Mouse (Mus musculus): ENCODE measurements around the gene Ptgs1. TPM values are rescaled to one million over a fixed set of nuclear protein-coding genes. Genes with fewer than 3 reads are reported as not detected.

The Ptgs1 gene
- polyA plus RNA-seq, 1 experiment: 88.0 TPM

- peaks cover 3% of the 10 kb centered on the region for H3K4me1 ChIP-seq (ENCODE audit: control insufficient read depth, insufficient read depth, low read length)
- H3K27ac ChIP-seq (ENCODE audit: control insufficient read depth, insufficient read depth, low read depth, low read length, poor library complexity): peak overlapping the region; percentile 74; the same call in 1 of the 2 replicates
- TF ChIP-seq POLR2A (IDR thresholded peaks at IDR 0.05; ENCODE audit: borderline replicate concordance, control insufficient read depth, low read depth, low read length): no peak
- no peak for TF ChIP-seq CTCF (IDR thresholded peaks at IDR 0.05; ENCODE audit: control insufficient read depth, insufficient read depth, low read length)
- 0% methylated on average over 10 of the region's 10 CpGs for WGBS
- H3K4me3 ChIP-seq (replicated peaks; ENCODE audit: control insufficient read depth, low read depth, low read length): peak overlapping the region; percentile 69
Observed at GRCm38 (mm10) chr2:36230967-36231366, 741 bp downstream of the Ptgs1 start.

- WGBS: 35% methylated on average over 7 of the region's 7 CpGs
- H3K4me1 ChIP-seq (ENCODE audit: control insufficient read depth, insufficient read depth, low read length): peaks cover 3% of the 10 kb centered on the region
- TF ChIP-seq POLR2A (IDR thresholded peaks at IDR 0.05; ENCODE audit: borderline replicate concordance, control insufficient read depth, low read depth, low read length) (no peak), CTCF (IDR thresholded peaks at IDR 0.05; ENCODE audit: control insufficient read depth, insufficient read depth, low read length) (no peak)
- no peak overlapping the region; the same call in 1 of the 2 replicates for H3K27ac ChIP-seq (ENCODE audit: control insufficient read depth, insufficient read depth, low read depth, low read length, poor library complexity)
- no peak overlapping the region for H3K4me3 ChIP-seq (replicated peaks; ENCODE audit: control insufficient read depth, low read depth, low read length)
Observed at GRCm38 (mm10) chr2:36234526-36235368, 4.5 kb downstream of the Ptgs1 start.

- Histone ChIP-seq H3K4me3 (replicated peaks; ENCODE audit: control insufficient read depth, low read depth, low read length) (no peak overlapping the region), H3K4me1 (ENCODE audit: control insufficient read depth, insufficient read depth, low read length) (no peaks in the 10 kb centered on the region; the same call in 1 of the 2 replicates), H3K27ac (ENCODE audit: control insufficient read depth, insufficient read depth, low read depth, low read length, poor library complexity) (no peak overlapping the region)
- TF ChIP-seq CTCF (IDR thresholded peaks at IDR 0.05; ENCODE audit: control insufficient read depth, insufficient read depth, low read length): no peak
- TF ChIP-seq POLR2A (IDR thresholded peaks at IDR 0.05; ENCODE audit: borderline replicate concordance, control insufficient read depth, low read depth, low read length): no peak
- 41% methylated on average over 4 of the region's 4 CpGs for WGBS
Observed at GRCm38 (mm10) chr2:36235917-36236316, 5.7 kb downstream of the Ptgs1 start.

GRCm38 (mm10) chr2:36236889-36237288, 6.7 kb downstream of the Ptgs1 start:
- Histone ChIP-seq H3K27ac (ENCODE audit: control insufficient read depth, insufficient read depth, low read depth, low read length, poor library complexity) (no peak overlapping the region), H3K4me1 (ENCODE audit: control insufficient read depth, insufficient read depth, low read length) (no peaks in the 10 kb centered on the region; the same call in 1 of the 2 replicates), H3K4me3 (replicated peaks; ENCODE audit: control insufficient read depth, low read depth, low read length) (no peak overlapping the region)
- WGBS: 73% methylated on average over 5 of the region's 5 CpGs
- TF ChIP-seq CTCF (IDR thresholded peaks at IDR 0.05; ENCODE audit: control insufficient read depth, insufficient read depth, low read length) (no peak), POLR2A (IDR thresholded peaks at IDR 0.05; ENCODE audit: borderline replicate concordance, control insufficient read depth, low read depth, low read length) (no peak)

- H3K4me3 ChIP-seq (replicated peaks; ENCODE audit: control insufficient read depth, low read depth, low read length): no peak overlapping the region
- no peak overlapping the region for H3K27ac ChIP-seq (ENCODE audit: control insufficient read depth, insufficient read depth, low read depth, low read length, poor library complexity)
- no peak for TF ChIP-seq CTCF (IDR thresholded peaks at IDR 0.05; ENCODE audit: control insufficient read depth, insufficient read depth, low read length)
- no peak for TF ChIP-seq POLR2A (IDR thresholded peaks at IDR 0.05; ENCODE audit: borderline replicate concordance, control insufficient read depth, low read depth, low read length)
- 86% methylated on average over 6 of the region's 6 CpGs for WGBS
- no peaks in the 10 kb centered on the region; the same call in 1 of the 2 replicates for H3K4me1 ChIP-seq (ENCODE audit: control insufficient read depth, insufficient read depth, low read length)
Observed at GRCm38 (mm10) chr2:36237557-36237956, 7.3 kb downstream of the Ptgs1 start.

GRCm38 (mm10) chr2:36238467-36238866, 8.2 kb downstream of the Ptgs1 start:
- no peak overlapping the region for H3K4me3 ChIP-seq (replicated peaks; ENCODE audit: control insufficient read depth, low read depth, low read length)
- WGBS: 63% methylated on average over 3 of the region's 3 CpGs
- H3K27ac ChIP-seq (ENCODE audit: control insufficient read depth, insufficient read depth, low read depth, low read length, poor library complexity): no peak overlapping the region
- TF ChIP-seq CTCF (IDR thresholded peaks at IDR 0.05; ENCODE audit: control insufficient read depth, insufficient read depth, low read length): no peak
- TF ChIP-seq POLR2A (IDR thresholded peaks at IDR 0.05; ENCODE audit: borderline replicate concordance, control insufficient read depth, low read depth, low read length): no peak
- no peaks in the 10 kb centered on the region; the same call in 1 of the 2 replicates for H3K4me1 ChIP-seq (ENCODE audit: control insufficient read depth, insufficient read depth, low read length)

GRCm38 (mm10) chr2:36238951-36239350, 8.7 kb downstream of the Ptgs1 start:
- Histone ChIP-seq H3K4me1 (ENCODE audit: control insufficient read depth, insufficient read depth, low read length) (no peaks in the 10 kb centered on the region; the same call in 1 of the 2 replicates), H3K4me3 (replicated peaks; ENCODE audit: control insufficient read depth, low read depth, low read length) (no peak overlapping the region), H3K27ac (ENCODE audit: control insufficient read depth, insufficient read depth, low read depth, low read length, poor library complexity) (no peak overlapping the region)
- 81% methylated on average over 2 of the region's 2 CpGs for WGBS
- TF ChIP-seq CTCF (IDR thresholded peaks at IDR 0.05; ENCODE audit: control insufficient read depth, insufficient read depth, low read length) (no peak), POLR2A (IDR thresholded peaks at IDR 0.05; ENCODE audit: borderline replicate concordance, control insufficient read depth, low read depth, low read length) (no peak)

GRCm38 (mm10) chr2:36242514-36242913, 12.3 kb downstream of the Ptgs1 start:
- Histone ChIP-seq H3K27ac (ENCODE audit: control insufficient read depth, insufficient read depth, low read depth, low read length, poor library complexity) (no peak overlapping the region; the same call in 1 of the 2 replicates), H3K4me3 (replicated peaks; ENCODE audit: control insufficient read depth, low read depth, low read length) (no peak overlapping the region), H3K4me1 (ENCODE audit: control insufficient read depth, insufficient read depth, low read length) (no peaks in the 10 kb centered on the region; the same call in 1 of the 2 replicates)
- WGBS: 90% methylated on average over 13 of the region's 13 CpGs
- TF ChIP-seq POLR2A (IDR thresholded peaks at IDR 0.05; ENCODE audit: borderline replicate concordance, control insufficient read depth, low read depth, low read length): no peak
- TF ChIP-seq CTCF (IDR thresholded peaks at IDR 0.05; ENCODE audit: control insufficient read depth, insufficient read depth, low read length): no peak

Data from bone marrow, adult 2 months (tissue).